Comparison of ENCODE assay signal across 8 mouse cellular contexts in genomic region chr1:106714530-106714981, GRCm38 (mm10). TPM values are rescaled to one million over a fixed set of nuclear protein-coding genes. Genes with fewer than 3 reads are reported as not detected.
A peak's percentile ranks its signal among the peaks of the same experiment; 100 is the strongest.
DNase-seq lines count a peak whose midpoint lies in the region; ATAC-seq and TF ChIP-seq lines count a peak whose summit lies in the region.

No protein-coding gene starts in this region.

- no peak; the same call in 1 of the 2 replicates for ATAC-seq in heart, embryonic 11.5 days (replicated peaks; ENCODE audit: insufficient number of reproducible peaks, low FRiP score, low TSS enrichment)
- ATAC-seq in embryonic facial prominence, embryonic 12.5 days (ENCODE audit: insufficient number of reproducible peaks, insufficient read depth, low FRiP score, low TSS enrichment): peak; percentile 37
- ATAC-seq in limb, embryonic 12.5 days (ENCODE audit: insufficient number of reproducible peaks, insufficient read depth, low FRiP score, low TSS enrichment, low read depth): peak; percentile 64
- peak; percentile 76 for ATAC-seq in neural tube, embryonic 15.5 days (ENCODE audit: low FRiP score)

- H3K9me3 ChIP-seq in heart, embryonic 11.5 days (replicated peaks; ENCODE audit: control insufficient read depth, low read length): no peaks in the 10 kb centered on the region
- no peaks in the 10 kb centered on the region for H3K9me3 ChIP-seq in embryonic facial prominence, embryonic 12.5 days
- H3K9me3 ChIP-seq in limb, embryonic 12.5 days: no peaks in the 10 kb centered on the region
- no peaks in the 10 kb centered on the region for H3K9me3 ChIP-seq in neural tube, embryonic 15.5 days (replicated peaks)

- no peaks in the 10 kb centered on the region for H3K36me3 ChIP-seq in heart, embryonic 11.5 days (ENCODE audit: control insufficient read depth, insufficient read depth, low read length)
- no peaks in the 10 kb centered on the region for H3K36me3 ChIP-seq in C2C12 (ENCODE audit: control insufficient read depth, insufficient read depth)
- no peaks in the 10 kb centered on the region for H3K36me3 ChIP-seq in embryonic facial prominence, embryonic 12.5 days
- H3K36me3 ChIP-seq in limb, embryonic 12.5 days: no peaks in the 10 kb centered on the region
- no peaks in the 10 kb centered on the region for H3K36me3 ChIP-seq in neural tube, embryonic 15.5 days

- H3K4me2 ChIP-seq in heart, embryonic 11.5 days: peak overlapping the region; percentile 95
- peak overlapping the region; percentile 95 for H3K4me2 ChIP-seq in embryonic facial prominence, embryonic 12.5 days (replicated peaks)
- H3K4me2 ChIP-seq in limb, embryonic 12.5 days: peak overlapping the region; percentile 87
- H3K4me2 ChIP-seq in neural tube, embryonic 15.5 days: peak overlapping the region; percentile 80

- peak overlapping the region; percentile 88 for H3K27ac ChIP-seq in heart, embryonic 11.5 days (ENCODE audit: low read depth, low read length)
- H3K27ac ChIP-seq in embryonic facial prominence, embryonic 12.5 days: peak overlapping the region; percentile 89
- H3K27ac ChIP-seq in limb, embryonic 12.5 days: peak overlapping the region; percentile 95
- H3K27ac ChIP-seq in neural tube, embryonic 15.5 days (replicated peaks): peak overlapping the region; percentile 95

- WGBS in heart, embryonic 11.5 days (ENCODE audit: insufficient replicate concordance): 6% methylated on average over 21 of the region's 21 CpGs
- 7% methylated on average over 21 of the region's 21 CpGs for WGBS in embryonic facial prominence, embryonic 12.5 days
- WGBS in limb, embryonic 12.5 days: 5% methylated on average over 21 of the region's 21 CpGs
- WGBS in neural tube, embryonic 15.5 days: 3% methylated on average over 20 of the region's 21 CpGs

- H3K4me3 ChIP-seq in heart, embryonic 11.5 days (ENCODE audit: low read depth, low read length): peak overlapping the region; percentile 78
- H3K4me3 ChIP-seq in C2C12 (ENCODE audit: insufficient read depth, poor library complexity, severe bottlenecking): peak overlapping the region; percentile 56
- peak overlapping the region; percentile 76 for H3K4me3 ChIP-seq in embryonic facial prominence, embryonic 12.5 days
- peak overlapping the region; percentile 73 for H3K4me3 ChIP-seq in limb, embryonic 12.5 days (replicated peaks)
- peak overlapping the region; percentile 68 for H3K4me3 ChIP-seq in neural tube, embryonic 15.5 days (replicated peaks)

- peaks cover 6% of the 10 kb centered on the region for H3K79me3 ChIP-seq in C2C12 (ENCODE audit: low read depth)

- TF ChIP-seq CTCF in C2C12 (IDR thresholded peaks at IDR 0.05; ENCODE audit: control insufficient read depth, insufficient read depth, insufficient read length): no peak

- peaks cover 13% of the 10 kb centered on the region for H3K79me2 ChIP-seq in C2C12 (ENCODE audit: control insufficient read depth, insufficient read depth)

- no peaks in the 10 kb centered on the region for H3K27me3 ChIP-seq in heart, embryonic 11.5 days (ENCODE audit: control insufficient read depth, insufficient read depth, low read length)
- H3K27me3 ChIP-seq in C2C12 (ENCODE audit: control insufficient read depth, insufficient read depth, insufficient read length): no peaks in the 10 kb centered on the region
- no peaks in the 10 kb centered on the region for H3K27me3 ChIP-seq in embryonic facial prominence, embryonic 12.5 days
- no peaks in the 10 kb centered on the region; the same call in 1 of the 2 replicates for H3K27me3 ChIP-seq in limb, embryonic 12.5 days
- no peaks in the 10 kb centered on the region for H3K27me3 ChIP-seq in neural tube, embryonic 15.5 days (replicated peaks)

- peak overlapping the region; percentile 89 for H3K9ac ChIP-seq in heart, embryonic 11.5 days (ENCODE audit: low read depth, low read length)
- H3K9ac ChIP-seq in embryonic facial prominence, embryonic 12.5 days: peak overlapping the region; percentile 85
- H3K9ac ChIP-seq in limb, embryonic 12.5 days (replicated peaks): peak overlapping the region; percentile 87
- peak overlapping the region; percentile 95 for H3K9ac ChIP-seq in neural tube, embryonic 15.5 days (replicated peaks)

- H3K4me1 ChIP-seq in heart, embryonic 11.5 days (ENCODE audit: control insufficient read depth, insufficient read depth, low read length): peaks cover 15% of the 10 kb centered on the region; the same call in 1 of the 2 replicates
- peaks cover 12% of the 10 kb centered on the region for H3K4me1 ChIP-seq in embryonic facial prominence, embryonic 12.5 days
- H3K4me1 ChIP-seq in limb, embryonic 12.5 days (replicated peaks): peaks cover 24% of the 10 kb centered on the region
- peaks cover 31% of the 10 kb centered on the region for H3K4me1 ChIP-seq in neural tube, embryonic 15.5 days

- peak overlapping the region; percentile 94 for H3ac ChIP-seq in C2C12 (ENCODE audit: control insufficient read depth, insufficient read length, low read depth)

- no peak for DNase-seq in heart, adult 9 months (ENCODE audit: low spot score in 2 of 2)
- DNase-seq in layer of hippocampus, adult 8-10 months (ENCODE audit: low spot score in 2 of 2): no peak
- no peak for DNase-seq in adipocyte (ENCODE audit: low spot score)

TF ChIP-seq in C2C12, 6 proteins besides CTCF, POLR2A, EP300 and RAD21:
- peak; percentile 63 for TF ChIP-seq MAX (IDR thresholded peaks at IDR 0.05)
- peak; percentile 11 for TF ChIP-seq USF1 (IDR thresholded peaks at IDR 0.05; ENCODE audit: low read depth)
- TF ChIP-seq CEBPB (IDR thresholded peaks at IDR 0.05; ENCODE audit: low read depth): no peak

RNA-seq across cellular contexts. Expression of gene Bcl2, which starts 0.5 kb away (rescaled TPM):
- polyA plus RNA-seq in heart, embryonic 11.5 days (2014; fragmentation: Nextera tagmentation; extraction: Ambion mirVana): 7.3 and 7.9 TPM in 2 replicates
- 1.8 TPM for polyA plus RNA-seq in C2C12 (2012; fragmentation: generic; extraction: Trizol)
- 18.1 TPM in 2 replicates for polyA plus RNA-seq in embryonic facial prominence, embryonic 12.5 days (2016; fragmentation: Nextera tagmentation; extraction: Ambion mirVana)
- 27.5 and 30.6 TPM in 2 replicates for polyA plus RNA-seq in limb, embryonic 12.5 days (2016; fragmentation: Nextera tagmentation; extraction: Ambion mirVana)
- 16.7 and 20.9 TPM in 2 replicates for polyA plus RNA-seq in neural tube, embryonic 15.5 days (2015; fragmentation: Nextera tagmentation; extraction: Ambion mirVana)
- total RNA-seq in layer of hippocampus, adult 8-10 months (2022): 10 to 100 TPM in 3 of 4 experiments, 1 to 10 TPM in 1; 9.8 to 11.6 (median 11.2) TPM

RNA-seq across cellular contexts. Expression of gene Kdsr, which starts 45.0 kb away (rescaled TPM):
- polyA plus RNA-seq in heart, embryonic 11.5 days (2014; fragmentation: Nextera tagmentation; extraction: Ambion mirVana): 7.1 and 8.2 TPM in 2 replicates
- 13.9 TPM for polyA plus RNA-seq in C2C12 (2012; fragmentation: generic; extraction: Trizol)
- 12.5 and 13.4 TPM in 2 replicates for polyA plus RNA-seq in embryonic facial prominence, embryonic 12.5 days (2016; fragmentation: Nextera tagmentation; extraction: Ambion mirVana)
- 12.9 and 13.0 TPM in 2 replicates for polyA plus RNA-seq in limb, embryonic 12.5 days (2016; fragmentation: Nextera tagmentation; extraction: Ambion mirVana)
- 10.1 and 12.1 TPM in 2 replicates for polyA plus RNA-seq in neural tube, embryonic 15.5 days (2015; fragmentation: Nextera tagmentation; extraction: Ambion mirVana)
- 10 to 100 TPM; 25.5 to 28.9 (median 27.8) TPM for total RNA-seq in layer of hippocampus, adult 8-10 months (2022)
